Mouse (Mus musculus) heart, adult 18-20 months (tissue): ENCODE measurements around the gene Ap1g2. TPM values are rescaled to one million over a fixed set of nuclear protein-coding genes. Genes with fewer than 3 reads are reported as not detected.

Experiments used
- DNase-seq, 2 experiments: peaks; one replicate each; pipeline ENCODE4 v3.0.0; 2021 to 2022; ENCODE audit warnings: mixed read lengths in 1 of 2
- long read RNA-seq, 2 experiments: library from polyadenylated mRNA; stranded (forward); transcript quantifications; one replicate each; pipeline ENCODE4 v2.0.0; 2021
- total RNA-seq, 2 experiments: library from RNA; stranded (reverse); gene quantifications; 2 replicates each; pipeline ENCODE4 v1.2.3; 2021

The Ap1g2 gene
- 1 to 10 TPM; 3.3 to 8.3 TPM for total RNA-seq
- long read RNA-seq, experiment 1, partial matches to known transcripts, result 0 of 6 reads
- long read RNA-seq, experiment 1, other reads (novel, unspliced or antisense), result 3 of 6 reads
- long read RNA-seq, experiment 2, result 0 reads

- DNase-seq, result peak; percentile 91 to 92
Measured at GRCm38 (mm10) chr14:55105836-55106809, at the start of gene Ap1g2. Ap1g2 (minus strand) TSS chr14:55106593.

GRCm38 (mm10) chr14:55152951-55153481, 46.6 kb upstream of the Ap1g2 start:
- DNase-seq, result no peak

- no peak for DNase-seq
Measured at GRCm38 (mm10) chr14:55152174-55152573, 45.8 kb upstream of the Ap1g2 start.

- no peak for DNase-seq
Measured at GRCm38 (mm10) chr14:55150985-55151384, 44.6 kb upstream of the Ap1g2 start.

DNA sequence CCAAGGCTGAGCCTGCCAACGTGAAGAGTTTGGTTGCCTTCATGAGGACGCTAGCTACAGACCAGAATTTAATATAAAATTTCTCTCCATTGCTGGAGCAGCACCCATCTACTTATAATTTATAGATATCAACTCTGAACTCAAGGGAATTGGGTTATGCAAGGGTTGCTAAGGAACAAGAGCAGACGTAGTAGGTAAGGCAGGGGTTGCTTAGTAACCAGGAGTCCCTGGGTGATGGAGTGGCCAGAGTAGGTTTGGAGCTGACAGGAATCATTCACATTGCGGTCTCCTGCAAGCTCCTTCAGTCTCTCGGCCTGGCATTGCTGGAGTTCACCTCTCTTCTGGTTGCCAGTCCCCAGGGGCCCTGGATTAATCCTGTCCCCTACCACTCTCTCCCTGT, 42.6 kb upstream of the Ap1g2 start:
- no peak for DNase-seq

GRCm38 (mm10) chr14:55148363-55148915, 42.0 kb upstream of the Ap1g2 start:
- peak; percentile 53 to 85 for DNase-seq

GRCm38 (mm10) chr14:55146829-55147401, 40.5 kb upstream of the Ap1g2 start:
- DNase-seq, result peak; percentile 65 to 75

GRCm38 (mm10) chr14:55146324-55146723, 39.9 kb upstream of the Ap1g2 start:
- no peak for DNase-seq

DNA sequence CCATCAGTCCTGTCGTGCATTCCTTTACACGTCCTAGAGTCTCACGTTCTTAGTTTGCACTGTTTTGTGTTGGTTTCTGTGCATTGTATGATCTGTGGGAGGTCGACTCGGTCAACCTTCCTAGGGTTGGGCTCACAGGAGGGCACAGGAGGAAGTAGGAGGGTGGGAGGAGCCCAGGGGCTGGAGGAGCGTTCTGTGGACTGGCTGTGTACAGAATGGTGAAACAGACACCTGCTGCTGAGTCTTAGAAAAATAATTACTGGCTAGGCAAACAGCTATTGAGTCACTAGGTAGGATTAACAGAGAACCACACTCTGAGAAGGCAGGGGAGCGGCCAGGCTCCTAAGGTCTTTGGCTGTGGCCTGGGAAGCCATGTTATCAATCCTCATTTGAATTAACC, 32.9 kb upstream of the Ap1g2 start:
- DNase-seq, result no peak

DNA sequence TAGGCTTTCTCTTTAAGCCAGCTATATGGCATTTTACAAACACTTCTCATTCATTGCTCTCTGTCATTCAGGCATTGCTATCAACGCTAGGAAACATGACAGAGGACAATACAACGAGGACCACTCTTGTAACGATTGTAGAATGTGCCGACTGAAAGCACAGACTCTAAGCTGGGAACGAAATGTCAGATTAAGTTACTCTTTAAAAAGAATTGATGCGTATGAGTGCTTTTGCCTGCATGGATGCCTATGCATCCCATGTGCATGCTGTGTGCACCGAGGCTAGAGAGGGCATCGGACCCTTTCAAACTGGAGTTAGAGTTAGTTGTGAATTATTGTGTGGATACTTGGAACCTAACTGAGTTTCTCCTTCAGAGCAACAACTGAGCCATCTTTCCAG, 29.3 kb upstream of the Ap1g2 start:
- DNase-seq, result no peak

GRCm38 (mm10) chr14:55126521-55126920, 20.1 kb upstream of the Ap1g2 start:
- DNase-seq, result no peak

- DNase-seq, result no peak
Measured at GRCm38 (mm10) chr14:55125711-55126110, 19.3 kb upstream of the Ap1g2 start.

DNA sequence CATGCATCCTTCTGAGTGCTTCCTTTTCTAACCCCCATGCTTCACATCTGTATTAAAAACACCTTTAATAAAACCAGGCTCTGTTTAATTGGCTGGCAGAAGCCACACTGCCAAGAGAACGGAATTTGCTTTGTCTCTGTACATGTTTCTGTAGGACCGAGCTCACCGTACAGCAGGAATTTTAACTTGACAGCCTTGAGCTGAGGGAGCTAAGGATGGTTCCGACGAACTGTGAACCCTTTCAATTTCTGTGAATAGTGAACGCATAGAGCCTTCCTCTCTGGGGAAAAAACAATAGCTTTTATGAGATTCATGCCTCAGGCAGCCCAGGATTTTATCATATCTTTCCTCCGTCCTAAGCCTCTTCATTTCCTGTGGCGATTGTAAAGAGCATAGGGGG, 16.0 kb upstream of the Ap1g2 start:
- DNase-seq, result no peak

DNA sequence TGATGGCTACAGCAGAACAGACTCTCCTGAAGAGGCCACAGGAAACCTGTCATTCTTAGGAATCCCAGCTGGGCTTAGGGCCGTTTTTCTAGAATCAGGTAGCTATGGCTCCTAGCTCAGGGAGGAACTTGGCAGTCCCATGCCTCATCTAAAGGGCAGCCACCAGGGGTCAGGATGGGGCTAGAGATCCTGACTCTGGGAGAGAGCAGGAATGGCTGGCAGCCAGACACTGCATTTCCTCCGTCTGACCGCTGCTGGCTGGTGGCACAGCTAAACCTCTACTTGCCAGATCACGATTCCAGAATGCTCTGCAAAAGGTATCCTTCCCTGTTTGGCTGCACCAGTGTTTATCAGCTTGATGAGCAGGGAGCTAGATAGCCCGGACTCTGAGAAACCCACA, 15.6 kb upstream of the Ap1g2 start:
- peak; percentile 84 for DNase-seq

- DNase-seq, result no peak
Measured at GRCm38 (mm10) chr14:55119421-55120134, 13.2 kb upstream of the Ap1g2 start.

- no peak for DNase-seq
Measured at GRCm38 (mm10) chr14:55118852-55119251, 12.5 kb upstream of the Ap1g2 start.

DNA sequence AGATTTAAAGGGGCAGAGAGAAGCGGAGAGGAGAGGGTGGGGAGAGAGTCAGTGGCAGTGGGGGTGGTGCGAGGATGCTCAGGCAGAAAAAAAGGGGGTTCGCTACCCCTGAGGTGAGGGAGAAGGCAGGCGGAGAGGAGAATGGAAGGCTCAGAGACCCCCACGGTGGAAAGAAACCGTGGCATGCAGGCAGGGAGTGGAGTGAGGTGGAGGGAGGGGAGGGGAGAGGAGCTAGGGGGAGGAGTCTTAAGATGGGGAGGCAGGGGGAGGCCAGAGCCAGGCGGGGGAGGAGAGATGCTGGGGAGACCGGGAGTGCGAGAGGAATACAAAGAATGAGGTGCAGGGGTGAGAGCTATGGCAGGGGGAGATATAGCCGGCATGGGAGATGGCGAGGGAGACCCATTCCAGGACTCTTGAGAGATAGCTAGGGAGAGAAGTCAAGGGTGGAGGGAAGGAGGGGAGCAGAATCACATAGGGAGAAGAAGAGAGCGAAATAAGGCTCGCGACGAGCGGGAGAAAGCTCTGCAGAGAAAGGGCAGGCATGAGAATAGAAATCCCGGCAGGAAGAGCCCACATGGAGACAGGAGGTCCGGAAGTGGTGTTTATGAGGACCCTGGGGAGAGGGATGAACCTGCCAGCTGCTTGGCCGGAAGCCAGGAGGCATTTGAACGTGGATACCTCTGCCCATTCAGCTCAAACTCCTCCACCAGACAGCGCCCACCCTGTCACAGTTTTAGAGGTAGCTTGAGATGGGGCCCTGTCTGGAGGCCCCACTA, 10.2 kb upstream of the Ap1g2 start, which contains the start of gene Jph4:
Gene Jph4, minus strand, starts transcription at position 511 of the 776 bp plus-strand sequence.
- DNase-seq, result no peak

GRCm38 (mm10) chr14:55115846-55116245, 9.5 kb upstream of the Ap1g2 start:
- no peak for DNase-seq

DNA sequence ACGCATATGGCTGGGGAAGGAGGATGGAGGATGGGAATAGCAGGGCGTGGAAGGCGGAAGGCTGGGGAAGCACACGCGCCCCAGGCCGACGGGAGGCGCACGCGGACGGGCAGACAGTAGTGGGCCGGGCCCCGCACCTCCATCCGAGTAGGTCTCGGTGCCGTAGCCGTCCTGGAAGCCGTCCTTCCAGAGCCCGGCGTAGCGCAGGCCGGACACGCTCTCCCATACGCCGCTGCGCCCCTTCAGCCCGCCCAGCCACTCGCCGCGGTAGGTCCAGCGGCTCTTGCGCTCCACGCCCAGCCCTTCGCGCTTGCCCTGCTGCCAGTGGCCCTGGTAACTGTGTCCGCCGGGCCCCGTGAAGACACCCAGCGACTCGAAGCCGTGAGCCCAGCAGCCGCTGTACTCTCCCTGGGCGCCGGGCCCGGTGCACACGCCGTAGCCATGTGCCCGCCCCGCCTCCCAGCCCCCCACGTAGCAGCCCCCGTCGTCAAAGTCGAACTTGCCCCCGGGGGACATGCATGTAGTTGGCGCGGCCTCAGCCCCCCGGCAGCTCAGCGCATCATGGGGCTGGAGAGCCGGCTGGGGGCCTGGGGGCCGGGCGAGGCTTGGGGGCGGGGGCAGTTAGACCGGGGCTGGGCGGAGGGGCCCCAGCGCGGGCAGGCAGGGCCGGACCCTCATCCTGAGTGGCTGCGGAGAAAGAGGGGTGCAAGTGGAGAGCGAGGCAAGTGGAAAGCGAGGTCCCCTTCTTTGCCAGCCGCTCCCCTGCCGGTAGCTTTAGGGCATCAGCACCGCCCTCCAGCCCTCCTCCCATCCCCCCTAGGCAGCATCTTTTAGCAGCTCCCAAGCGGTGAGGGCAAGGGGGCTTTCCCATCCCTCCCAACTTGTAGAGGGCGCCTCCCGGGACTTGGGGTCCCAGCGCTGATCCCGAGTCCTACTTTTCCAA, 8.6 kb upstream of the Ap1g2 start:
- peak; percentile 41 to 53 for DNase-seq
